Mouse (Mus musculus) left cerebral cortex, adult 2 months (tissue): ENCODE measurements at regions not wholly inside any gene's neighbourhood (a gene's known extent, or its start where the extent isn't known, plus 50 kb on each side); places are given as distances from the start of the nearest gene placed in this dataset.
"Not testable (repeated sequence)": the region's sequence is repeated elsewhere in the genome, so short reads cannot be mapped to it uniquely, and the experiment has no call there.

Experiments
- DNase-seq, 2 experiments: peaks; one replicate each; pipeline ENCODE4 v3.0.0; 2021 to 2022; ENCODE audit warnings: low spot score in 2 of 2, mixed read lengths in 1 of 2; ENCODE audit errors: extremely low spot score in 1 of 2
- H3K27ac ChIP-seq: fragments of 200-600 bp; 2 replicates; pipeline ENCODE4 v1.8.1; 2022
- H3K4me3 ChIP-seq: fragments of 200-600 bp; 2 replicates; pipeline ENCODE4 v1.8.1; 2022
- CTCF ChIP-seq: fragments of 200-600 bp; IDR thresholded peaks from 2 replicates; pipeline ENCODE4 v1.8.1; 2022; ENCODE audit warnings: antibody characterized with exemption, mild to moderate bottlenecking, moderate library complexity
- intact Hi-C: fragments of 180-260 bp; cut with DNase I; formaldehyde crosslinking; loops from one replicate; pipeline ENCODE4 v1.15.1; 2025

DNA sequence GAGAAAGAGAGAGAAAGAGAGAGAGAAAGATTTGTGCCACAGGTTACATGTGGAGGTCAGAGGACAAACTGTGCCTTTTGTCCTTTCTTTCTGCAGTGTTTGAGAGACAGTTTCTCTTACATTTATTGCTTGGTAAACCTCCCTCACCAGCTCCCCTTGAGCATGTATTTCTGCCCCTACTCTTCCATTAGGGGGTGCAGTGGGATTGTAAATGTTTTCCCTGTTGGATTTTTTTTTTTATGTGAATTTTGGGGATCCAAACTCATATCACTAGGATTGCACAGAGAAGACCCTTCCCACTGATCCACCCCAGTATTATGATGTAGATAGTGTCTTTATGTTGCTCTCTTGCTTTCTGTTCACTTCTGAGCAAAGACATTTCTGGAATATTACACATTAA lies 219.4 kb upstream of the Gnai1 start:
- H3K27ac ChIP-seq = no peak overlapping the region
- peak; percentile 17 for TF ChIP-seq CTCF
- DNase-seq = no peak
- intact Hi-C loops = no loop called here
- H3K4me3 ChIP-seq = no peak overlapping the region

DNA sequence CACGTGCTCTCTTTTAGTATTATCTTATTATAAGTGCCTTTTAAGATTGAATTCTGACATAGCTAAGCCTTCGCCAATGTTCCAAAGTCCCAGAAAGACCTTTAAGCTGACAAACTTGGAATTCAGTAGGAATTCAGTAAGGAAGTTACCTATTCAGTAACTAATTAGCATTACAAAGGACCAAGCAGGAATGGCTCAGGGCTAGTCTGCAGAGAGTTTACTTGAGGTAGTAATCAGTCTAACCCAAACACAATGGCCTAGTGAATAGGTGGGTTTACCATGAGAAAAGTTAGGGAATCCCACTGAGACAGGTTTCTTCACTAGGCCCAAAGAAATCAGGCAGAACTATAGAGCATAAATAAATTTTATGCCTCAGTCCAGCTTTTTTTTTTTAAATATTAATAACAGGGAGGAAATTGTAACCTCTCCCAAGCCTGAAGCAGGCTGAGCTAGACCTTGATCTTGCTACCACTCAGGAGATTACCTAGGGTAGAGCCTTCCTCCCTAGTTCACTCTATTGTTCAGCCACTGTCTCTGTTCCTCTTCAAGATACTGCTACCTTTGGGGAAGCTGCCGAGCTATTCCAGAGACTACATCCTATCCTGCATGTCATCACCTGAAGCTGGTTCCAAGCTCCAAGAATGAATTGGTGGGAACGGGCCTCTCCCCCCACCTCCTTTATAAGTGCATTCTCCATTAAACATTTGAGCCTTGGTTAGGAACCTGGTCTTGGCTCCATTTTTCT lies 205.2 kb upstream of the Gnai1 start:
- intact Hi-C loops, H3K4me3 ChIP-seq, H3K27ac ChIP-seq, DNase-seq: not testable (repeated sequence)

DNA sequence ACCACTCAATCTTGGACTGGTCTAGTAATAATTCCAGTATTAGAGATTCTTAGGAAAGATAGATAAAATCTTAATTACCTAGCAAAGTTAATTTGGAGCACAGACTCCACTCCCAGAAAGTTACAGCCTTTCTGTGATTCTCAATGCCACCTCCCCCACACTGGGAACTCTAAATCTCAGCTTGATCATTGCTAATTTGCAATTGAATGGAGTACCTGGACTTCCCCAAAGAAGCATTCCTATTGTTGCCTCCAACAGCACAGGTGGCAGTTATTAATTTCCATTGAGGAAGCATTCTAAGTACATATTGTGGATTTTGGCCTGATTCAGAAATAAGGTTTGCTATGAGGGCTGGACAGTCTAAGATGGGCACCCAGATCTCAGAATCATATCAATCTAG lies 204.1 kb upstream of the Gnai1 start:
- Histone ChIP-seq H3K4me3 (no peak overlapping the region), H3K27ac (no peak overlapping the region)
- DNase-seq = no peak
- intact Hi-C loops = no loop called here
- no peak for TF ChIP-seq CTCF

DNA sequence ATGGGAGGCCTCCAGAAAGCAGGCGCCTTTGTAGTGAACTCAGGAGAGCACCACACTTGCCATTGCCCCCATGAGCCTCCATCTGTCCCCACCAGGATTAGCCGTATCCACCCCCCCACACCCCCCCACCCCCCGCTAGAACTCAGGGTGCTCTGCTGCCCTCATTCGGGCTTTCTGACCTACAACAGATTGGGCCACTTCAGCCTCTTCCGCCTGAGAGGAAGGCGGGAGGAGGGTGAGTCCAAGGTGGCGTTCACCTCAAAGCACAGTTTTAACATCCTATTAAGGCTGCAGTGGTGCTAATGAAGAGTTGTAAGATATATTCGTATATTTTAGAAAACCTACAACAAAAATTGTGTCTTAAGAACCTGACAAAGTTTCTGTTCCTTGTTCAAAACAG lies 202.9 kb upstream of the Gnai1 start:
- no peak for TF ChIP-seq CTCF
- intact Hi-C loops = no loop called here
- DNase-seq = no peak

DNA sequence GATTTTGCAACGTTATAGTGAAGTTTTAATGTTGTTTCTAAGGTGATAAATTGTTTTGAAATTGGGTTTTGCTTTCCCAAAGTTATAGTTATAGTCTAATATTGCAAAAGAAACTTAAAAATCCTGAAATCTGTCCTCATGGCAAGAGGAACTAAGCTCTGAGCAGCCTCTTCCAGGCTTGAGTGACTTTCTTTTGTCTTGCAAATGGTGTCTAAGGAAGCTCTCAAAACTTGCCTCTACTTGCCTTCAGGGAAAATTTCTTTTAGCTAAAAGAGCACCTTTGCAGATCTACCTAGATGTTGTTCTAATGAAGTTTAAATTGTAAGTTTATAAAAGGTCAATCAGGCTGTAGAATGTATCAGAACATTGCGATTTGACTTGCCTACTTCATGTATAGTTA lies 201.8 kb upstream of the Gnai1 start:
- TF ChIP-seq CTCF = no peak
- intact Hi-C loops = no loop called here

More for the DNA sequence above, 202.9 kb upstream of the Gnai1 start:
- no peak overlapping the region for H3K27ac ChIP-seq
- no peak overlapping the region for H3K4me3 ChIP-seq

DNA sequence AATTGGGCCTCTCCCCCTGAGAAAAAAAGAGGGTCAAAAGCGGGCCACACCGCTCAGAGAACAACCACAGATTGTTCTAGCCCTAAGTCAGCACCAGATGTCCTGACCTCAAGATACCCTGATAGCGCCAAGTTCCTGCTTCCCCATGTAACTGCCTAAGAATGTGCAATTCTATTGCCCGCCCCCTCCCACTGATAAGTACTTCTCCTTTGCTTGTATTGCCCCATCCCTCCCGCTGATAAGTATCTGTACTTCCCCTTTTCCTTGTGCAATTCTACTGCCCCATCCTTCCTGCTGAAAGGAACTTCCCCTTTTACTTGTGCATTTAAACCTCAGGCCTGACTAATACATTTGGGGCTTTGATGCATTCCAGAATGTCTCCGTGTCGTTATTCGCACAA lies 194.2 kb upstream of the Gnai1 start:
- DNase-seq, H3K4me3 ChIP-seq, H3K27ac ChIP-seq, intact Hi-C loops: not testable (repeated sequence)

More for the DNA sequence above, 201.8 kb upstream of the Gnai1 start:
- DNase-seq = no peak
- Histone ChIP-seq H3K27ac (no peak overlapping the region), H3K4me3 (no peak overlapping the region)
